Mouse (Mus musculus): ENCODE measurements at regions not wholly inside any gene's neighbourhood (a gene's known extent, or its start where the extent isn't known, plus 50 kb on each side); places are given as distances from the start of the nearest gene placed in this dataset.

DNA sequence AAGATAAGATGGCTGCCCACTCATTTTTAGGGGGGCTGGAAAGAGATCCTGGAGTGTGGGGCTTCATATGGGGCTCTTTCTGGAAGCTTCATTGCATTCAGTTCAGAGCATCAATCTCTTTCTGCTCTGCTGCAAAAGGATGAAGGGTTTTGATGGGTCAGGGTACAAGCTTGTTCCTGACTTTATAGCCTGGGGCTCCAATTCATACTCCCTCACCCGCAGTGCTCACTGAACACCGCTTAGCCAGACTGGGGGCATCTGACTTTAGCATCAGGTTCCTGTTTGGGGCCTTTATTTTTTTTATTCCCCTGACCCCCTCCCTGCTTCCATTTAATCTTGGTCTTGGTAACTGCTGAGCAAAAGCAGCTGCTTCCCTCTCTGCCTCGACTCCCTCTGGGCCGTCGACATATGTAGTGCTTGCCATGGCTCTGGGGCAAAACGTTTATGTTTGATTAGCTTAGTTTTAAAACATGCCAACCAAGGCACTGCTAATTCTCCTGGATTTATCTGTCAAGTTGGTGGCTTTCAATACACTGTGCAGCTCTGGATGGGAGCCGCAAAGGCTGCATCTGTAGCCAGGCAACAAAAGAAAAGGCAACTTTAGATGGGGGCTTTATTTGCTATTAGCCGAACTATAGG is 387.0 kb downstream of the Sfmbt2 start:
- TF ChIP-seq CTCF (IDR thresholded peaks at IDR 0.05; ENCODE audit: borderline replicate concordance, insufficient read depth, low read depth, low read length) (no peak), POLR2A (IDR thresholded peaks at IDR 0.05; ENCODE audit: borderline replicate concordance, insufficient read depth, low read length) (no peak)
